Mouse (Mus musculus): ENCODE measurements around the gene Pip5k1b.

GRCm38 (mm10) chr19:24521997-24522396, 33.7 kb downstream of the Pip5k1b start:
- TF ChIP-seq POLR2A (IDR thresholded peaks at IDR 0.05; ENCODE audit: low read depth, low read length) (no peak), CTCF (IDR thresholded peaks at IDR 0.05; ENCODE audit: extremely low read depth, insufficient read depth, insufficient read length, insufficient replicate concordance) (no peak)

Data from spleen, adult 2 months (tissue).